Mouse (Mus musculus) megakaryocyte, embryonic 14.5 days (primary cell): ENCODE measurements around the gene Gm10337.

Experiments
- FLI1 ChIP-seq: IDR thresholded peaks from 2 replicates; pipeline ENCODE4 v1.6.1; 2012; ENCODE audit warnings: low read length, inconsistent platforms, mixed read lengths
- GATA1 ChIP-seq: IDR thresholded peaks from 3 replicates; pipeline ENCODE4 v1.6.1; 2012; ENCODE audit warnings: mixed read lengths, low read length, inconsistent platforms, borderline replicate concordance

GRCm38 (mm10) chr15:102516728-102517404 lies 13.3 kb downstream of the Gm10337 start, which contains the start of gene Map3k12:
- no peak for TF ChIP-seq GATA1
- no peak for TF ChIP-seq FLI1
